Mouse (Mus musculus): ENCODE results near the gene Hnrnpll. TPM values are rescaled to one million over a fixed set of nuclear protein-coding genes. Genes with fewer than 3 reads are reported as not detected.
"Not testable (repeated sequence)": the region's sequence is repeated elsewhere in the genome, so short reads cannot be mapped to it uniquely, and the experiment has no call there.

The Hnrnpll gene
- polyA plus RNA-seq, 1 experiment from 2014 or later, result 65.9 TPM

GRCm38 (mm10) chr17:80003851-80004250, 58.3 kb downstream of the Hnrnpll start:
- CTCF ChIA-PET, result interaction anchor here (1.0 to 2.8 kb wide), 3 partner anchors 9 to 142 kb away, joined by 4 to 17 read pairs (median 7); no protein-coding TSS in a partner anchor
- not testable (repeated sequence) for ATAC-seq
- in situ Hi-C loops (cut with MboI; ENCODE audit: low pct_unique_long_range_greater_than_20kb), result loop anchor here (10.0 kb wide), 1 partner anchor 339 kb away; no protein-coding TSS in a partner anchor

GRCm38 (mm10) chr17:80002385-80002852, 59.7 kb downstream of the Hnrnpll start:
- no peak for TF ChIP-seq CTCF (IDR thresholded peaks at IDR 0.05)
- in situ Hi-C loops (cut with MboI; ENCODE audit: low pct_unique_long_range_greater_than_20kb), result loop anchor here (10.0 kb wide), 1 partner anchor 338 kb away; no protein-coding TSS in a partner anchor
- ChIA-PET POLR2A (no interaction called here), CTCF (interaction anchor here (1.2 kb wide), 1 partner anchor 101 kb away, joined by 3 read pairs; no protein-coding TSS in a partner anchor)
- ATAC-seq (no peak), DNase-seq (ENCODE audit: low read depth, low spot score) (no peak)
- H3K27me3 ChIP-seq, result peaks cover 3% of the 10 kb centered on the region

More at GRCm38 (mm10) chr17:80003851-80004250, 58.3 kb downstream of the Hnrnpll start:
- TF ChIP-seq CTCF (IDR thresholded peaks at IDR 0.05), result peak; percentile 23
- H3K27me3 ChIP-seq; DNase-seq (ENCODE audit: low read depth, low spot score): not testable (repeated sequence)
- POLR2A ChIA-PET, result interaction anchor here (0.6 to 1.0 kb wide), 3 partner anchors 49 to 134 kb away, joined by 3 to 5 read pairs (median 4); no protein-coding TSS in a partner anchor

DNA sequence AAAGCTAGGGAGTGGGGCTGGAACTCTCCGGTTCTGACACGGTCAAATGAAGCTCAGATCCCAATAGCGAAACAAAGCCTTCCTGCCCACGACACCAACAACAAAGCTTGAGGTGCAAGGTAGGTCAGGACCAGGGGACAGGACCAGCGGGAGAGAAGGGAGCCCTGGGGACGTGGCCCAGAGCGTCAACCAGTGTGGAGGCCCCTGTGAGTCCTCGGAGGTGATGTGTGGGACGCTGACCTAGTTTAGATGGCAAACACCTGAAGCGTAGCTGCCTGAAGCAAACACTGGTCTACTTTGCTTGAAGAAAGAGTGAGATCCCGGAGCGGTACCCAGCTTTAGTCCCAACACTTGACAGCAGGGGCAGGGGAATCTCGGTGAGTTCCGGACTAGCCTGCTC, 62.5 kb downstream of the Hnrnpll start:
- no peak for TF ChIP-seq CTCF (IDR thresholded peaks at IDR 0.05)
- DNase-seq (ENCODE audit: low read depth, low spot score) (no peak), ATAC-seq (no peak)
- H3K27me3 ChIP-seq, result peaks cover 6% of the 10 kb centered on the region
- POLR2A ChIA-PET, result interaction anchor here (2.1 kb wide), 1 partner anchor 9 kb away, joined by 4 read pairs; no protein-coding TSS in a partner anchor
- in situ Hi-C loops (cut with MboI; ENCODE audit: low pct_unique_long_range_greater_than_20kb), result loop anchor here (10.0 kb wide), 2 partner anchors 115 to 335 kb away; no protein-coding TSS in a partner anchor
- CTCF ChIA-PET, result interaction anchor here (2.2 kb wide), 1 partner anchor 18 kb away, joined by 4 read pairs; no protein-coding TSS in a partner anchor

DNA sequence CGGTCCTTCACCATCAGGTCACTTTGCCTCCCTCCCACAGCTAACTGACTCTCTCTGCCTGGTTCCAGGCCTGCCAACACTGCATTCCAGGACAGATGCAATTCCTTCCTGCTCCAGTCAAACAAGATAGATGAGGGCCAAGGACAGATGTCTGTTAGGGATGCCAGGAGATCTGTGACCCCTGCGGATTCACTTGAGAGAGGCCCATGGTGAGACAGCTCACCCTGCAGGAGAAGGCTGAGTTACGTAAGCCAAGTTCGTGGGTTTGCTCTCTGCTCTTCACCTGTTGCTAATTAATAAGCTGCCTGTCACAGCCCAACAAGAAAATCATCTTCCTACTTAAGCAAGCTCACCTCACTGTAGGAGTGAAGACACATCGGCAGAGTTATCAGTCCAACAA, 63.1 kb downstream of the Hnrnpll start:
- H3K27me3 ChIP-seq, result peaks cover 6% of the 10 kb centered on the region
- ATAC-seq (no peak), DNase-seq (ENCODE audit: low read depth, low spot score) (no peak)
- TF ChIP-seq CTCF (IDR thresholded peaks at IDR 0.05), result no peak
- in situ Hi-C loops (cut with MboI; ENCODE audit: low pct_unique_long_range_greater_than_20kb), result loop anchor here (10.0 kb wide), 1 partner anchor 114 kb away; no protein-coding TSS in a partner anchor
- ChIA-PET CTCF (interaction anchor here (2.2 kb wide), 1 partner anchor 18 kb away, joined by 4 read pairs; no protein-coding TSS in a partner anchor), POLR2A (interaction anchor here (2.1 kb wide), 1 partner anchor 9 kb away, joined by 4 read pairs; no protein-coding TSS in a partner anchor)

DNA sequence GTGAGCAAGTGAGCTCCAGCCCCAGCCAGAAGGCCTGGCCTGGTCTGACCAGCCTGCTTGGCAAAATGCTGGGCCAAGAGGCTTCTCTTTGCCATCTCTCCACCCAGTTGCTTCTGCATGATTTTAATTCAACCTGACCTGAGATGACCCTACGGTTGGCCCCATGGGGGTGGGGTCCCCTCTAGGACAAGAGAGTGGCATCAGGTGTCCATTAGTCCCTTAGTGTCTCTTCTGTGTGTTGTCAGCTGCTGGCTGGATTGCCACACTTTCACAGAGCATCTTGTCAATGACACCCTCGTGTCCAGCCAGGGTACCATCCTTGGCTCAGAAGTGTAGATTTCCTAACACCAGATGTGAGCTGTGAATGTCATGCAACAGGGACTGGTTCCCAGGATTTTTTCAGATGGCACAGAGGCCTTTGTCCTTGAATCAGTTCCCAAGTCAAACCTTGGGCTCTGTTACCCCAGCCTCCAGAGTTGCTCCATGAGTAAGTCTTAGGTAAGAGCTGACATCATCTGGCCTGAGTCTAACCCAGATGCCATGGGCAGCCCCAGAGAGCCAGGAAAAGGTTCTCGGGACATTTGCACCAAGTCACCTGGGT, 66.9 kb downstream of the Hnrnpll start:
- ATAC-seq, result peak; percentile 6
- POLR2A ChIA-PET, result interaction anchor here (0.6 kb wide), 1 partner anchor 265 kb away, joined by 3 read pairs; no protein-coding TSS in a partner anchor
- CTCF ChIA-PET, result interaction anchor here (1.6 kb wide), 1 partner anchor 9 kb away, joined by 4 read pairs; no protein-coding TSS in a partner anchor
- in situ Hi-C loops (cut with MboI; ENCODE audit: low pct_unique_long_range_greater_than_20kb), result loop anchor here (10.0 kb wide), 1 partner anchor 110 kb away; no protein-coding TSS in a partner anchor
- TF ChIP-seq CTCF (IDR thresholded peaks at IDR 0.05), result no peak
- peaks cover 10% of the 10 kb centered on the region for H3K27me3 ChIP-seq
- DNase-seq (ENCODE audit: low read depth, low spot score), result no peak

DNA sequence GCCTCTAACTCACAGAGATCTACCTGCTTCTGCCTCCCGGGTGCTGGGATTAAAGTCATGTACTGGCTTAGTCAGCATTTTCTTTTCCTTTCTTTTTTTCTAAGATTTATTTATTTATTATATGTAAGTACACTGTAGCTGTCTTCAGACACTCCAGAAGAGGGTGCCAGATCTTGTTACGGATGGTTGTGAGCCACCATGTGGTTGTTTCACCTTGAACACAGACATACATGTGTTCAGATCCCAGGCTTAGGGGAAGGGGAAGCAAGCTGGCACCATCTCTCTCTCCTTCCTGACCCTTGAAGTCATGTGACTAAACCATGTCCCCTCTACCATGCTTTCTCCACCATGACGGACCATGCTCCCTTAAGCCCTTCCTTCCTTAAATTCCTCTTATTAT, 70.0 kb downstream of the Hnrnpll start:
- in situ Hi-C loops (cut with MboI; ENCODE audit: low pct_unique_long_range_greater_than_20kb), result loop anchor here (10.0 kb wide), 1 partner anchor 107 kb away; no protein-coding TSS in a partner anchor
- ChIA-PET CTCF (interaction anchor here (1.0 to 2.8 kb wide), 2 partner anchors 15 to 25 kb away, joined by 5 to 7 read pairs; no protein-coding TSS in a partner anchor), POLR2A (no interaction called here)
- peaks cover 12% of the 10 kb centered on the region for H3K27me3 ChIP-seq
- DNase-seq (ENCODE audit: low read depth, low spot score), result no peak
- no peak for TF ChIP-seq CTCF (IDR thresholded peaks at IDR 0.05)
- ATAC-seq, result no peak

- CTCF ChIA-PET, result interaction anchor here (2.8 kb wide), 1 partner anchor 14 kb away, joined by 7 read pairs; no protein-coding TSS in a partner anchor
- POLR2A ChIA-PET, result no interaction called here
- no peak for TF ChIP-seq CTCF (IDR thresholded peaks at IDR 0.05)
- H3K27me3 ChIP-seq, result peaks cover 12% of the 10 kb centered on the region
- DNase-seq (ENCODE audit: low read depth, low spot score) (peak; percentile 83), ATAC-seq (peak; percentile 95)
- in situ Hi-C loops (cut with MboI; ENCODE audit: low pct_unique_long_range_greater_than_20kb), result loop anchor here (10.0 kb wide), 1 partner anchor 107 kb away; no protein-coding TSS in a partner anchor
These were observed 70.8 kb downstream of the Hnrnpll start for GRCm38 (mm10) chr17:79991166-79991958.

DNA sequence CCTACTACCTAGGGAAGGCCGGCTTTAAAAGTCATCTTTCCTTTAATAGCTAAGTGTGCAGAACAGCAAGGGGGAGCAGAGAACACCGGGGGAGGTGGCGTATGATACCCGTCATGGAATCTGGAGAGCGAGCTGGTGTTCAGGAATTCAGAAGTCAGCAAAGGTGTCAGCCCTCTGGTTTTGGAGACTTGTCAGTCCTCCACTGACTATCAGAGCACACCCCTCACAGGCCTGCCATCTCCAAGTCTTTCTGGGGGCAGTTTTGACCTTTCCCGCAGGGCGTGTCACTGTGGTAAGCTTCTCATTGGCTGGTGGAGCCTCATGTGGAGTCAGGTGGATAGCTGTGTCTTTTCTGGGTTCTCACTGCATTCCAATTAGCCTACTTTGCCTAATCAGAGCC, 72.0 kb downstream of the Hnrnpll start:
- no peak for ATAC-seq
- POLR2A ChIA-PET, result interaction anchor here (0.6 to 1.0 kb wide), 2 partner anchors 16 to 26 kb away, joined by 3 read pairs; no protein-coding TSS in a partner anchor

DNA sequence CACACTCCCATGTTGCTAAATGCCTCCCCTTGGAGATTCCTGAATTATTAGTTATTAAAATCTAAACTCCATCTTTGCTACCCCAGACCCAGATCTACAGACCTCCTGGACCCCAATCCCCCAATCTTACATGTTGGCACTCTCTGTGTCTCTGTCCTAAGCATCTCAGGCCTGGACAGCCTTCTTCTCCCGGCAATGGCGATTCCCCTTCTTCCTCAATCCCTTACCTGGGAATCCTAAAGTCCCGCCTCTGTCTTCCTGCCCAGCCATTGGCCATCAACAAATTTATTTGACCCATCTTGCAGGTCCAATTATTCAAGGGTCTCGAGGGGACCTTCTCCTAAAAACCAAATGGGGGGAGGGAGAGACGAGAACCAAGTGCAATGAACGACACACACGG, 77.7 kb downstream of the Hnrnpll start:
- ChIA-PET CTCF (no interaction called here), POLR2A (no interaction called here)
- in situ Hi-C loops (cut with MboI; ENCODE audit: low pct_unique_long_range_greater_than_20kb), result no loop called here
- H3K27me3 ChIP-seq, result peaks cover 19% of the 10 kb centered on the region
- ATAC-seq, result no peak
- no peak for TF ChIP-seq CTCF (IDR thresholded peaks at IDR 0.05)
- no peak for DNase-seq (ENCODE audit: low read depth, low spot score)

More for the DNA sequence above, 72.0 kb downstream of the Hnrnpll start:
- no peak for DNase-seq (ENCODE audit: low read depth, low spot score)
- peaks cover 17% of the 10 kb centered on the region for H3K27me3 ChIP-seq
- TF ChIP-seq CTCF (IDR thresholded peaks at IDR 0.05), result no peak
- CTCF ChIA-PET, result interaction anchor here (2.8 kb wide), 1 partner anchor 13 kb away, joined by 7 read pairs; no protein-coding TSS in a partner anchor
- in situ Hi-C loops (cut with MboI; ENCODE audit: low pct_unique_long_range_greater_than_20kb), result loop anchor here (10.0 kb wide), 1 partner anchor 105 kb away; no protein-coding TSS in a partner anchor

Measured in Patski (cell line).